Mouse (Mus musculus) hindbrain, embryonic 12.5 days (tissue): Measurements from ENCODE around the gene Taok3. TPM values are rescaled to one million over a fixed set of nuclear protein-coding genes. Genes with fewer than 3 reads are reported as not detected.

Experiments used
- ATAC-seq: fragments of 200-750 bp; cut with Nextera tagmentation; 2 replicates; pipeline ENCODE4 v1.8.0; 2017; ENCODE audit warnings: moderate TSS enrichment; ENCODE audit not compliant: low FRiP score
- H3K27ac ChIP-seq: fragments of 300-500 bp; sonication (generic); 2 replicates; pipeline ENCODE4 v1.5.1; 2016; ENCODE audit warnings: mild to moderate bottlenecking
- H3K27me3 ChIP-seq: fragments of 300-500 bp; sonication (generic); 2 replicates; pipeline ENCODE4 v1.6.1; 2016; ENCODE audit warnings: mild to moderate bottlenecking
- H3K36me3 ChIP-seq: fragments of 300-500 bp; sonication (generic); 2 replicates; pipeline ENCODE4 v1.6.1; 2016; ENCODE audit warnings: mild to moderate bottlenecking
- H3K4me1 ChIP-seq: fragments of 300-500 bp; sonication (generic); 2 replicates; pipeline ENCODE4 v1.6.1; 2016
- H3K4me2 ChIP-seq: fragments of 300-500 bp; sonication (generic); replicated peaks from 2 replicates; pipeline ENCODE4 v1.6.1; 2016; ENCODE audit warnings: mild to moderate bottlenecking
- H3K4me3 ChIP-seq: fragments of 300-500 bp; sonication (generic); 2 replicates; pipeline ENCODE4 v1.5.1; 2016; ENCODE audit warnings: mild to moderate bottlenecking
- H3K9ac ChIP-seq: fragments of 300-500 bp; sonication (generic); 2 replicates; pipeline ENCODE4 v1.6.1; 2016; ENCODE audit warnings: mild to moderate bottlenecking, moderate library complexity
- H3K9me3 ChIP-seq: fragments of 300-500 bp; sonication (generic); replicated peaks from 2 replicates; pipeline ENCODE4 v1.6.1; 2016; ENCODE audit warnings: mild to moderate bottlenecking
- WGBS: fragments of 180-500 bp; shearing (Covaris S2); methylation state at CpG from one replicate; pipeline ENCODE4 v1.1.7; 2016; 5-methylcytosine and 5-hydroxymethylcytosine counted together
- polyA plus RNA-seq: library from polyadenylated mRNA; unstranded; fragments of >200 nt; fragmentation: Nextera tagmentation; extraction: Ambion mirVana; gene quantifications from 2 replicates; pipeline ENCODE4 v1.2.1, GENCODE M21; 2016

Taok3 gene
- polyA plus RNA-seq, 1 experiment from 2014 or later, result 30.6 TPM

- Histone ChIP-seq H3K4me1 (no peaks in the 10 kb centered on the region), H3K36me3 (no peaks in the 10 kb centered on the region), H3K27me3 (no peaks in the 10 kb centered on the region), H3K9me3 (no peaks in the 10 kb centered on the region), H3K9ac (no peak overlapping the region), H3K4me2 (no peak overlapping the region), H3K4me3 (no peak overlapping the region), H3K27ac (no peak overlapping the region)
- 71% methylated on average over 3 of the region's 3 CpGs for WGBS
- no peak for ATAC-seq
Observed at GRCm38 (mm10) chr5:117302899-117303298, 183.0 kb downstream of the Taok3 start.

GRCm38 (mm10) chr5:117303691-117304579 is 184.0 kb downstream of the Taok3 start:
- Histone ChIP-seq H3K4me3 (no peak overlapping the region), H3K4me1 (no peaks in the 10 kb centered on the region), H3K27ac (no peak overlapping the region), H3K4me2 (no peak overlapping the region), H3K9ac (no peak overlapping the region), H3K9me3 (no peaks in the 10 kb centered on the region), H3K36me3 (no peaks in the 10 kb centered on the region), H3K27me3 (no peaks in the 10 kb centered on the region)
- WGBS, result 41% methylated on average over 18 of the region's 18 CpGs
- no peak for ATAC-seq

- H3K9me3 ChIP-seq, result no peaks in the 10 kb centered on the region
- 81% methylated on average over 7 of the region's 7 CpGs for WGBS
- no peak overlapping the region for H3K27ac ChIP-seq
- no peaks in the 10 kb centered on the region for H3K27me3 ChIP-seq
- no peak overlapping the region for H3K4me2 ChIP-seq
- no peaks in the 10 kb centered on the region for H3K4me1 ChIP-seq
- H3K9ac ChIP-seq, result no peak overlapping the region
- no peak overlapping the region for H3K4me3 ChIP-seq
- H3K36me3 ChIP-seq, result no peaks in the 10 kb centered on the region
- ATAC-seq, result no peak
Observed at GRCm38 (mm10) chr5:117304947-117305346, 185.0 kb downstream of the Taok3 start.

GRCm38 (mm10) chr5:117305754-117306153 is 185.8 kb downstream of the Taok3 start:
- no peak overlapping the region for H3K4me2 ChIP-seq

GRCm38 (mm10) chr5:117306826-117307225 is 186.9 kb downstream of the Taok3 start:
- Histone ChIP-seq H3K9ac (no peak overlapping the region), H3K36me3 (no peaks in the 10 kb centered on the region), H3K27me3 (no peaks in the 10 kb centered on the region), H3K27ac (no peak overlapping the region), H3K4me1 (no peaks in the 10 kb centered on the region), H3K4me2 (no peak overlapping the region), H3K9me3 (no peaks in the 10 kb centered on the region), H3K4me3 (no peak overlapping the region)
- WGBS, result 95% methylated on average over 2 of the region's 2 CpGs
- no peak for ATAC-seq

More at GRCm38 (mm10) chr5:117305754-117306153, 185.8 kb downstream of the Taok3 start:
- no peak for ATAC-seq
- Histone ChIP-seq H3K9ac (no peak overlapping the region), H3K27ac (no peak overlapping the region), H3K36me3 (no peaks in the 10 kb centered on the region), H3K27me3 (no peaks in the 10 kb centered on the region), H3K4me3 (no peak overlapping the region), H3K9me3 (no peaks in the 10 kb centered on the region), H3K4me1 (no peaks in the 10 kb centered on the region)
- 92% methylated on average over 5 of the region's 5 CpGs for WGBS

- no peaks in the 10 kb centered on the region for H3K9me3 ChIP-seq
- no peaks in the 10 kb centered on the region for H3K4me1 ChIP-seq
- H3K27me3 ChIP-seq, result no peaks in the 10 kb centered on the region
- 38% methylated on average over 11 of the region's 11 CpGs for WGBS
- H3K27ac ChIP-seq, result no peak overlapping the region
- H3K36me3 ChIP-seq, result no peaks in the 10 kb centered on the region
- H3K9ac ChIP-seq, result no peak overlapping the region
- H3K4me3 ChIP-seq, result no peak overlapping the region
- H3K4me2 ChIP-seq, result no peak overlapping the region
- no peak for ATAC-seq
Observed at GRCm38 (mm10) chr5:117307699-117308098, 187.8 kb downstream of the Taok3 start.

- ATAC-seq, result no peak
- H3K9ac ChIP-seq, result no peak overlapping the region
- 0 out of 2 replicates have a peak overlapping the region, but pooled peaks have one; percentile 10 for H3K4me3 ChIP-seq
- H3K4me2 ChIP-seq, result peak overlapping the region; percentile 35
- 23% methylated on average over 14 of the region's 14 CpGs for WGBS
- peaks cover 12% of the 10 kb centered on the region for H3K4me1 ChIP-seq
- H3K36me3 ChIP-seq, result no peaks in the 10 kb centered on the region
- peaks cover 19% of the 10 kb centered on the region for H3K27me3 ChIP-seq
- no peaks in the 10 kb centered on the region for H3K9me3 ChIP-seq
- H3K27ac ChIP-seq, result no peak overlapping the region
Observed at GRCm38 (mm10) chr5:117313420-117313819, 193.5 kb downstream of the Taok3 start.

GRCm38 (mm10) chr5:117313909-117314308 is 194.0 kb downstream of the Taok3 start:
- Histone ChIP-seq H3K9ac (no peak overlapping the region), H3K36me3 (no peaks in the 10 kb centered on the region), H3K4me2 (peak overlapping the region; percentile 35), H3K27ac (no peak overlapping the region), H3K4me1 (peaks cover 12% of the 10 kb centered on the region), H3K9me3 (no peaks in the 10 kb centered on the region), H3K27me3 (peaks cover 19% of the 10 kb centered on the region), H3K4me3 (no peak overlapping the region)
- ATAC-seq, result no peak
- WGBS, result 33% methylated on average over 10 of the region's 10 CpGs

GRCm38 (mm10) chr5:117314587-117315428 is 194.9 kb downstream of the Taok3 start:
- WGBS, result 16% methylated on average over 9 of the region's 9 CpGs
- peaks cover 15% of the 10 kb centered on the region for H3K4me1 ChIP-seq
- H3K36me3 ChIP-seq, result no peaks in the 10 kb centered on the region
- no peak overlapping the region for H3K9ac ChIP-seq
- no peaks in the 10 kb centered on the region for H3K9me3 ChIP-seq
- no peak overlapping the region for H3K27ac ChIP-seq
- H3K27me3 ChIP-seq, result peaks cover 27% of the 10 kb centered on the region
- no peak overlapping the region for H3K4me3 ChIP-seq
- ATAC-seq, result no peak
- no peak overlapping the region for H3K4me2 ChIP-seq

GRCm38 (mm10) chr5:117318741-117319629 is 199.1 kb downstream of the Taok3 start, which contains the start of gene Vsig10:
Vsig10 (plus strand) TSS chr5:117319083.
- Histone ChIP-seq H3K27ac (0 out of 2 replicates have a peak within 1 kb of the TSS, but pooled peaks have one; percentile 7), H3K4me3 (peak within 1 kb of the TSS; percentile 70), H3K4me1 (peaks cover 14% of the 10 kb centered on the region), H3K4me2 (peak within 1 kb of the TSS; percentile 100), H3K36me3 (no peaks in the 10 kb centered on the region), H3K27me3 (peaks cover 39% of the 10 kb centered on the region), H3K9me3 (no peaks in the 10 kb centered on the region), H3K9ac (peak within 1 kb of the TSS; percentile 78)
- peak; percentile 73 for ATAC-seq
- WGBS, result under 1% methylated on average over 79 of the region's 81 CpGs

- WGBS, result 83% methylated on average over 9 of the region's 9 CpGs
- Histone ChIP-seq H3K4me3 (no peak overlapping the region), H3K36me3 (no peaks in the 10 kb centered on the region), H3K4me2 (no peak overlapping the region), H3K27me3 (peaks cover 22% of the 10 kb centered on the region), H3K9me3 (no peaks in the 10 kb centered on the region), H3K4me1 (peaks cover 4% of the 10 kb centered on the region; the same call in 1 of the 2 replicates), H3K9ac (no peak overlapping the region), H3K27ac (no peak overlapping the region)
- ATAC-seq, result no peak
Observed at GRCm38 (mm10) chr5:117323751-117324150, 203.8 kb downstream of the Taok3 start.
